Mouse (Mus musculus): Measurements from ENCODE around the gene Ifnar1.

DNA sequence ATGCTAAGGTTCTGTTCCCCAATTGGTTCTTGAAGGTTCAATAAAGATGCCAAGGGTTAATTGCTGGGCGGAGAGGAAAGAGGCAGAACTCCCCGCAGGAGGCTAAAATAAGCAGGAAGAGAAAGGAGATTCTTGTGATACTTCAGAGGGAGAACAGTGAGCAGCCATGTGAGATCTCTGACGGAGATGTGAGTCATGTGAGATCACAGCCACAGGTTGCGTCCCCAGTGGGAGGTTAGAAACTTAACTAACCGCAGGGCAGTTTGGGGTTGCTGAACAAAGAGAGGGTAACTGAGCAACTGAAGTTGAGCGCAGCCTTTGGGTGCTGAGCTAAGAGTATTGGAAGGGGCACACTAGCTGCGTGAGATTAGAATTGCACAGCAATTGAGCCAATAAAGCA is 9.3 kb upstream of the Ifnar1 start:
- TF ChIP-seq CTCF (IDR thresholded peaks at IDR 0.05; ENCODE audit: low read depth, low read length): no peak
- no peak for TF ChIP-seq POLR2A (IDR thresholded peaks at IDR 0.05; ENCODE audit: insufficient read depth, low read length)
- no peak for TF ChIP-seq EP300 (IDR thresholded peaks at IDR 0.05; ENCODE audit: insufficient read depth, low read depth, low read length)
